Mouse (Mus musculus) c-Kit-positive CD71-negative TER-119-negative erythroid progenitor cells, embryonic 14.5 days (primary cell): ENCODE measurements around the gene Grhpr.
"Not testable (repeated sequence)": the region's sequence is repeated elsewhere in the genome, so short reads cannot be mapped to it uniquely, and the experiment has no call there.

ENCODE experiments used
- DNase-seq: peaks from one replicate; pipeline ENCODE4 v3.0.0-alpha.2; 2013; ENCODE audit warnings: low read depth

Gene Grhpr

DNA sequence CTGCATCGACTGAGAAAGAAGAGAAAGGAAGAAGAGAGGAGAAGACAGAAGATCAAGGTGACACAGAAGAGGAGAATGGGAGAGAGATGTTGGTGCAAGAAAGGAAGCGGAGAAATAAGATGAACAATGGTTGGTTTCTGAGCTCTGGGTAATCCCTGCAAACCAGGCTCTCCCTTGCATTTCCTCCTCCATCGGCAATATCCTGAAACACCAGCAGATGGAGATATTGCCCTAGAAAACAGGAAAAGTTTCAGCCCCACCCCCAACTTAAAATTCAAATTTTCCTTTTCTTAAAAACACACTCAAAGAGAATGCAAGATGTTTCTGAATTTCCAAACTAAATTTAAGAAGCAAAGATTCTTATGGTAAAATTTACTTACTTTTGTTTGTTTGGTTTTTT is 34.4 kb downstream of the Grhpr start:
- DNase-seq: peak; percentile 70

DNA sequence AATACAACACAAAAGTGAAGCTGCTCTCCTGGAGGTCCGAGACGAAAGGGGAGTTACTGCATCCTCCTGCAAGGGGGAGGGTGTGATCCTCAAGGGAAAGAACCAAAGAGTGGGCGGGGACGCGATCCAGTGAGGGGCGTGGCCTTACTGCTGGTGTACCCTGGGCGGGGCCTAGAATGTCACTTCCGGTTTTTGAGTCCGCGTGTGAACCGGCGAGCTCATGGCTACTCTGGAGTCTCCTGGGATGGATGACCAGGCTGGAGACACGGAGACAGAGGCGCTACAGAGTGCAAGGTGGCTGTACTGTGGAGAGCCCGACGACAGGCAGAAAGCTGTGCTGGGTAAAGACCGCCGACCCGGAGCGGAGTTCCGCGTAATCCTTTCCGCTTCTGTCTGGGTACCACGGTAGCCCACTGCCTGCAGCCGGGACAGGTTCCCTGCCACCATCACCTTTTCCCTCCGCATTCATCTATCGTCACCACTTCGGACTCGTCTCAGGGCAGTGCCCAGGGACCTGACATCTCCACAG is 37.3 kb downstream of the Grhpr start, which contains the start of gene Polr1e:
Gene Polr1e (plus strand): TSS at position 132 of the 529 bp plus-strand sequence.
- peak; percentile 97 for DNase-seq

DNA sequence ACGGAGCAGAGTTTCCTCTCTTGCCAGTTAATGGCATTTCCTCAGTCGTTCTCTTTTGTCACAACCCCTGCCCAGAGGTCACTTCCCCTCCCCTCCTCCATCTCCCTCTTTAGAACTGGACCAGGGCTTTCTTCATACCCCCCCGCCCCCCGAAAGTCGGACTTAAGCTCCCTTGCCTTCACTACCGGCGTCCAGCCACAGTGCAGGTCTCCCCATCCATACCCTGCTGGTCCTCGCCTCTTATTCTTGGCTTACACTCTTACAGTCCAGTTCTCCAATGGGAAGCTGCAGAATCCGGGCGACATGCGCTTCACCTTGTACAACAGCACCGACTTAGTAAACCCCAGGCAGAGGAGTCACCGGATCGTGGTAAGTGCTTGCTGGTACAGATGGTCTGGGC is 37.8 kb downstream of the Grhpr start:
- no peak for DNase-seq

DNA sequence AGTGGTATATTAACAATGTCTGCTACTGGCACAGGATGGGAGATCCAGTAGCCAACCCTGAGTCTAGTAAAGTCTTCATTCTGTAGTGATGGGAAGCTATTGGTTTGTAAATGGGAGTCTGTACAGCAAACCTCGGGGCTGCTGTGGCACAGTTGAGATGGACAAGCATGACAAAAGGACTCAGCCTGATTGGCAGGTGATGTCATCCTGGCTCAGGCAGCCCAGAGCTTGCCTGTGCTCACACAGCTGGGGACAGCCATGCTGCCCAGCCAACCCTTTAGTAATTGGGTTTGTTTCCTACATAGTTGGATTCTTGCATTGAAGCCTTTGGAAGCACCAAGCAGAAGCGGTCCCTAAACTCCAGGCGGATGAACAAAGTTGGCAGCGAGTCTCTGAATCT is 45.3 kb downstream of the Grhpr start:
- no peak for DNase-seq

DNA sequence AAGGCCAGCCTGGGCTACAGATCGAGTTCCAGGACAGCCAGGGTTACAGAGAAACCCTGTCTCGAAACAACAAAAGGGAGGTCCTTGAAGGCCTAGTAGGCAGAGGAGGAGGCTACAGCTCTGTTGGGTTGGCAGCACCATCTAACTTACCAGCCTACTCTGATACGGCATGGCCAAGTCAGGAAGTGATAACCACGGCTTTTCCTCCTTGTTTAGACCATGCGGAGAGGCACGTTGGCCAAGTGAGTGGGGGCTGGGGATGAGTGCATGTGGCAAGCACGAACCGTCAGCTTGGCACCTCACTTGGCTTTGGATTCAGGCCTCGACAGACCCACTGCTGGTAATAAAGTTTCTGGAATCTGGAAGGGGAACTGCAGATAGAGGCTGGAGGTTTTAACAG is 51.4 kb downstream of the Grhpr start:
- no peak for DNase-seq

DNA sequence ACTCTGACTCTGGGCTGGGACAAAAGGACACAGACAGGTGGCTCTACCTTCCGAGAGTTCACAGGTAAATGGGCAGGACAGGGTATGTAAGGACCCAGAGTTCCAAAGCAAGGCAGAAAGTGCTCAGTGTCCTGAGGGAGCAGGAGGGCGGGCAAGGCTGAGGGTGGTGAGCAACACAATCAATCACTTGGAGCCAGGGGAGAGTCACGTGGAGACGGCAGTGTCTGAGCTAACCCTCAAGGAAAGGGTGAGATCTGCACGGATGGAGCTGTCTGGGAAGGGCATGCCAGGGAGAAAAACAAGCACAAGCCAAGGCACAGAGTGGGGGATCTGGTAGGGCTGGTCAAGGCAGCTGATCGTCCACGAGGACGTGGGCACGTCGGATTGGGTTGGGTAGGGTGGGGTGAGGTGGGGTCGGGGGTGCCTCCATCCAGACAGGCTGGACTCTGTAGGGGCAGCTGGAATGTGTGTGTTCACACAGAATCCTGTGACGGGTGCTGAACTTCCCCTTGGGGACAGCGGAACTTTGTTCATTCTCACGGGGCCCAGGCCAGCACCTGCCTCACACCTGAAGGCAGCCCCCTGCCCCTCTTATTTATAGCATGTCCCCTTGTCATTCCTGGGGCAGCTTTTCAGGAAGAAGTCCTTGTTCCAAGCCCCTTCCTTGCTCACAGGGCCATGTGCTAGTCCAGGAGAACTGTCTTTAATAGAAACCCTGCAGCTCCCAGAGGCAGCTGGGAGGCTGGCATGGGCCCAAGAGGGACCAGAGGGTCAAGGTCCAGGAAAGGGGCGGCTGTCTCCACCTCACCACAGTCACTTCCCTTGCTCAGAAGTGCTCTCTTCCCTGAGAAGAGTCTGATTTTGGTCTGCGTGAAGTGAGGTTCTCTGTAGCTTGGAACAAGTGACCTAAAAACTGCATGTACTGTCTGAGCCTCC is 53.8 kb downstream of the Grhpr start:
- no peak for DNase-seq

DNA sequence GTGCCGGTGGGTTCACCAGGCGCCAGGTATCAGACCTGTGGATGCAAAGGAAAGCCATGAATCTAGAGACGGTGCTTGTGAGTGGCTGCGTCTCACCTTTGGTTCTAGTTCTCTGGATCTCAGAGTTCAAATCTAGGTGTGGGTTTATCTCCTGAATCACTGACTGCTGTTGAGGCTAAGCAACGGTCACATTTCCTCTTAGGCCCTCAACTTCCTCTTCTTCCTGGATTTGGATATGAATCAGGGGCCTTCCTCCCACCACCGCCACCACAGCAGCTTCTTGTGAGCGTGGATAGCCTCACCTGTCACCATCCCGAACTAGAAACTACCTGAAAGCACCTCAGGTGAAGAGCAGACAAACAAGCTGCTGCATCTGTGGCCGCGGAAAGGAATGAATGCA is 54.9 kb downstream of the Grhpr start:
- DNase-seq: no peak

DNA sequence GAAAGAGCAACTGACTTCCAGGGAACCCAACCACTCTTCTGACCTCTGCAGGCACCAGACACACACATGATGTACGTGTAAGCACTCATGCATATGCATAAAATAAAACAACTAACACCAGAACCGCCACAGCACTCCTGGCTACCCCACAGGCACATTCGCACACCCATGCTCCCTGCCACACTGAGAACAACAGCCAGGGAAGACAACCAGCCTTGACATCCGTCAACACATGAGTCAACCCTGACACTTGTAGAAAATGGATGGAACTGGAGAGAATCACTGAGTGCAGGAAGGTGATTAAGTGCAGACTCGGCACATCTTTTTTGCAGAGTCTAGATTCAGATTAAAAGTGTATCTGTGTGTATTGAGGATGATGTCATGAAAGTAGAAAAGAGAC is 55.4 kb downstream of the Grhpr start:
- no peak for DNase-seq

DNA sequence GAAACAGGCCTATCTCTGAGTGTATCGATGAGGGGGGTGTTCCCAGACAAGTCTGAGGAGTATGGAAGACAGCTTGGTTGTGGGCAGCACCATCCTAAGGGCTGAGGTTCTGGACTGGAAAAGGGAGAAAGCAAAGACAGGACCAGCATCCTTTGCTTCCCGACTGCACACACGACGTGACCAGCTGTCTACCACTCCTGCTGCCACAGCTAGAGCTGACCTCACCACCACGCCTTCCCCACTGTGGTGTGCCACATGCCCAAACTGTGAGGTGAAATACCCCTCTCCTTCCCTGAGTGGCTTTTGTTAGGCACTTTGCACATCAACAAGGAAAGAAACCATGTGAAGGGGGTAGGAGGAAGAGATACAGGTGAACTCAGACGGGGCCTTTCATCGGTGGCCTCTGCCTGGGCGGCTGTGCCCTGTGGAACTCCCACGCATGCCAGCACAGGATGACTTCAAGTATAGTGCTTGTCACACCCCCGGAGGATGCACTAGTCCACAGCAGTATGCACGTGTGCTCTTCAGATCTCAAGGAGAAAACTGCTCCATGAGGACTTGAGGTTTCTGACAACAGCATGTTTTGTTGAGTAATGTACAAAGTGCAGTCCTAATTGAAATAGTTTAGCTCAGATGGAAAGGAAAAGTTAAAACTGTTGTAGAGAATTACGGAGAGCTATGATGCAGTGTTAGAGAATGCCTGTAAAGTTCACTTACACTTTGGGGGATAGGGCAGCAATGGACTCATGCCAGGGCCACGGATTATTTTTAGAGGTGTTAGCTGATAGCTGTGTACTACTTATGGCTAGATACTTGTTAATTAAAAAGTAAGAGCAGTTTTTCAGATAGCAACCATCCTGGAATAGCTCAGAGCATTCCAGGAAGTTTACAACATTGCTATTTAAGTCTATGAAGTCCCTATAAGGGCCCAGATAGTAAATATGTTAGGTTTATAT is 56.5 kb downstream of the Grhpr start:
- no peak for DNase-seq

DNA sequence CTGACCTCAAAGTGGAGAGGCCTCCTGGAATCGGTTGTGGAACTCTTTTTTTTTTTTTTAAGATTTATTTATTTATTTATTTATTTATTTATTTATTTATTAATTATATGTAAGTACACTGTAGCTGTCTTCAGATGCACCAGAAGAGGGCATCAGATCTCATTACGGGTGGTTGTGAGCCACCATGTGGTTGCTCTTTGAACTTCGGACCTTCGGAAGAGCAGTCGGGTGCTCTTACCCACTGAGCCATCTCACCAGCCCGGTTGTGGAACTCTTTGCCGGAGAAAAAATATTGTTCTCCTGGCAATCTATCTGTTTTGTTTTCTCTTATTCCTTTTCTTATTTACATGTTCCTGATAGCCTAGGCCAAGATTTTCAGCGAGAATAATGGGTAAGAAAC is 57.7 kb downstream of the Grhpr start:
- not testable (repeated sequence) for DNase-seq

DNA sequence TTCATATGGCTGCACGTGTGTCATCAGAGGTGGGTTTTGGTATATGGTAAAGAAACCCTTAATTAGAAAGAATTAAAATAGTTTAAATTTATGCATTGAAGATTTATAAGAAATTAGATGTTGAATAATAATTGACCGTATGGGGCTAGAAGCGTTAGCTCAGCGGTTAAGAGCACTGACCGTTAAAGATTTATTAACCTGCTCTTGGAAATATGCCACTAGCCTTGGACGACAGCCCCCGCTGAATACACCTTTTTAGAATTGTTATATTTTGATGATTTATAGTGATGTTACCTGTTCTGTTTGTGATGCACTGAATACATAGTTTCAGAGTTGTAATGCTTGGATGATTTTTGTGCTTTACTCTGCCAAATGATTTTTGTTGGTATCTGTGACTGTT is 58.4 kb downstream of the Grhpr start:
- not testable (repeated sequence) for DNase-seq
